Mouse (Mus musculus) heart, adult 2 months (tissue): Measurements from ENCODE around the gene Nudt6. TPM values are rescaled to one million over a fixed set of nuclear protein-coding genes. Genes with fewer than 3 reads are reported as not detected.
A peak's percentile ranks its signal among the peaks of the same experiment; 100 is the strongest.

ENCODE experiments used
- DNase-seq, 2 experiments: peaks; one replicate each; pipeline ENCODE4 v3.0.0; 2021
- H3K27ac ChIP-seq: fragments of 200-600 bp; 2 replicates; pipeline ENCODE4 v1.8.1; 2022
- H3K27me3 ChIP-seq: fragments of 200-500 bp; 2 replicates; pipeline ENCODE4 v1.6.1; 2012; ENCODE audit warnings: mild to moderate bottlenecking, low read length, inconsistent platforms, mixed read lengths; ENCODE audit not compliant: control insufficient read depth, insufficient read depth
- H3K36me3 ChIP-seq: fragments of 200-500 bp; 2 replicates; pipeline ENCODE4 v1.6.1; 2012; ENCODE audit warnings: low read length, inconsistent platforms; ENCODE audit not compliant: control insufficient read depth, insufficient read depth
- H3K4me1 ChIP-seq: fragments of 200-500 bp; 2 replicates; pipeline ENCODE4 v1.6.1; 2011; ENCODE audit warnings: low read length; ENCODE audit not compliant: control insufficient read depth, insufficient read depth
- H3K4me3 ChIP-seq: fragments of 200-600 bp; 2 replicates; pipeline ENCODE4 v1.8.1; 2022
- H3K79me2 ChIP-seq: fragments of 200-500 bp; replicated peaks from 2 replicates; pipeline ENCODE4 v1.6.1; 2012; ENCODE audit warnings: mild to moderate bottlenecking, inconsistent platforms, low read length, moderate library complexity, mixed read lengths; ENCODE audit not compliant: control insufficient read depth, insufficient read depth
- H3K9ac ChIP-seq: fragments of 200-500 bp; 2 replicates; pipeline ENCODE4 v1.6.1; 2012; ENCODE audit warnings: low read depth, mild to moderate bottlenecking, control low read depth, inconsistent platforms, low read length, mixed read lengths
- CTCF ChIP-seq: fragments of 200-600 bp; IDR thresholded peaks from 2 replicates; pipeline ENCODE4 v1.8.1; 2022; ENCODE audit warnings: antibody characterized with exemption, mild to moderate bottlenecking, moderate library complexity
- EP300 ChIP-seq: fragments of 200-500 bp; IDR thresholded peaks from 2 replicates; pipeline ENCODE4 v1.6.1; 2011; ENCODE audit warnings: low read depth, low read length, control low read depth; ENCODE audit not compliant: insufficient read depth
- POLR2A ChIP-seq: fragments of 200-500 bp; IDR thresholded peaks from 2 replicates; pipeline ENCODE4 v1.6.1; 2011; ENCODE audit warnings: mild to moderate bottlenecking, low read depth, low read length, control low read depth; ENCODE audit not compliant: insufficient read depth
- WGBS: fragments of 180-500 bp; shearing (Covaris S2); methylation state at CpG from one replicate; pipeline ENCODE4 v1.1.7; 2018; 5-methylcytosine and 5-hydroxymethylcytosine counted together
- intact Hi-C: fragments of 180-260 bp; cut with DNase I; formaldehyde crosslinking; loops from one replicate; pipeline ENCODE4 v1.15.1; 2025
- polyA plus RNA-seq: library from polyadenylated mRNA; depleted of rRNA; stranded (reverse); fragments of >200 nt; gene quantifications from 2 replicates; pipeline ENCODE4 v1.2.3, GENCODE M21; 2012
- total RNA-seq, 2 experiments: library from RNA; stranded (reverse); gene quantifications; 2 replicates each; pipeline ENCODE4 v1.2.3; 2021

The Nudt6 gene
- total and polyA plus RNA-seq, 3 experiments: 26.6 to 34.5 (median 32.1) TPM

DNA sequence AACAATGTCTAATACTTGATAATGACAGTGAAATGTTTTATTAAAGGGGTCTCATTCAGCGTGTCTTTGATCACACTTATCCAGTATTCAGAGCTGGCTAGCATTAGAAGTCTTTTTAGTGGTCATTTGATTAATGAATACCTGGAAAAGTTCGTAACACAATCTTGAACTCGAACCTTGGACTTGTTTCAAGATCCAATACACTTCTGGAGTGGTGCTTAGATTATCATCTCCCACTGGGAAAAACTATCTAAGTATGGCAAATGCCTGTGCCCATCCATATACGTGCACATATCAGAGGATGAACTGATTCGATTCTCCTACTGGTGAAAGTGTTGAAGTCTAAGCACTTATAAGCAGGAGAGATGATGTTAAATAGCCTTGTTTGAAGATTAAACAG, 1.7 kb downstream of the Nudt6 start:
- TF ChIP-seq POLR2A: no peak
- TF ChIP-seq CTCF: no peak
- TF ChIP-seq EP300: no peak
- Histone ChIP-seq H3K4me3 (peak overlapping the region; percentile 90), H3K79me2 (no peaks in the 10 kb centered on the region; the same call in 1 of the 2 replicates), H3K4me1 (peaks cover 2% of the 10 kb centered on the region), H3K9ac (no peak overlapping the region), H3K36me3 (no peaks in the 10 kb centered on the region), H3K27ac (peak overlapping the region; percentile 94), H3K27me3 (no peaks in the 10 kb centered on the region)
- WGBS: 55% methylated on average over 5 of the region's 5 CpGs
- no peak for DNase-seq
- intact Hi-C loops: loop anchor here (10.0 kb wide), 1 partner anchor 214 kb away; no protein-coding TSS in a partner anchor

DNA sequence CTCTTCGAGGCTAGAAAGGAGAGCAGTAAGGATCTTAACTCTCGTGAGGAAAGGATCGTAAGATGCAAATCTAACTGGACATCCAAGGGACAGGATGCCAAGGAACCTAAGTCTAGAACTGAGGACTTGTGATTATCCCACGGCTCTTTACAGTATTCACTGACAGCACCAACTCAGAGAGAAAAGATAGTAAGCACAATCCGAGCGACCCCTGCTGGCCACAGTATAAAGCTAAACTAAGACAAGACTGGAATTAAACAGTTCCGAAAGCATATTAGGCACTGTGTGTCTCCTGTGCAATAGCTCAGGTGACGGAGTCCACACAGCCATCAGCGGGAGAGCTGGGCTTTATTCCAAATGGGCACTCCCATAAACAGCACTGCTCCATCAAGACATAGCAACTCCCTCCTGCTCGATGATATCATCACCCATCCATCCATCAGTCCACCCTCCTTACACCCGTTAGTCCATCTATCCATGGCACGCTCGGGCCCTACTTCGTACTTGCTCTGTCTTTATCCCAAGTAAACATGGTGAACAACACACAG, 5.5 kb downstream of the Nudt6 start:
- intact Hi-C loops: loop anchor here (1.0 to 10.0 kb wide), 3 partner anchors 73 to 210 kb away; no protein-coding TSS in a partner anchor
- no peak overlapping the region for H3K9ac ChIP-seq
- H3K36me3 ChIP-seq: no peaks in the 10 kb centered on the region
- peaks cover 2% of the 10 kb centered on the region for H3K4me1 ChIP-seq
- H3K27ac ChIP-seq: no peak overlapping the region
- H3K79me2 ChIP-seq: no peaks in the 10 kb centered on the region
- TF ChIP-seq CTCF (peak; percentile 91), EP300 (no peak)
- no peaks in the 10 kb centered on the region for H3K27me3 ChIP-seq
- H3K4me3 ChIP-seq: no peak overlapping the region
- 42% methylated on average over 14 of the region's 14 CpGs for WGBS
- peak; percentile 74 to 82 for DNase-seq

DNA sequence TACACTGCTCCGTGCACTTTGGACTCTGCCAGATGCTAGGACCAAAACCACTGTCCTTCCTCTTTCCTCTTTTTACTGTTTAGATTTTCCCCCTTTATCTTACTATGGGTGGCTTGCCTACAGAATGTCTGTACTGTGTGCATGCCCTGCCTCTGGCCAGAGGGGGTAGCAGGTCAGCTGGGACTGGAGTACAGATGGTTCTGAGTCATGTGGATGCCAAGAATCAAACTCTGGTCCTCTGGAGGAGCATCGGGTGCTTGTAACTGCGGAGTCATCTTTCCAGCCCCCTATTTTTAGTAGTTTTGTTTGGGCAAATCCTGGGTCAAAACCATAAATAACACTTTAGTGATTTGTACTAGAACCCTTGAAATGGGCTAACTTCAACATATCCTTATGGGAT, 6.6 kb downstream of the Nudt6 start:
- peaks cover 2% of the 10 kb centered on the region for H3K4me1 ChIP-seq
- WGBS: 78% methylated on average over 3 of the region's 3 CpGs
- no peak overlapping the region for H3K27ac ChIP-seq
- no peak overlapping the region for H3K9ac ChIP-seq
- H3K27me3 ChIP-seq: no peaks in the 10 kb centered on the region
- H3K79me2 ChIP-seq: no peaks in the 10 kb centered on the region
- DNase-seq: no peak
- TF ChIP-seq EP300 (no peak), POLR2A (no peak), CTCF (no peak)
- H3K36me3 ChIP-seq: no peaks in the 10 kb centered on the region
- no peak overlapping the region for H3K4me3 ChIP-seq
- intact Hi-C loops: loop anchor here (10.0 kb wide), 1 partner anchor 209 kb away; no protein-coding TSS in a partner anchor

DNA sequence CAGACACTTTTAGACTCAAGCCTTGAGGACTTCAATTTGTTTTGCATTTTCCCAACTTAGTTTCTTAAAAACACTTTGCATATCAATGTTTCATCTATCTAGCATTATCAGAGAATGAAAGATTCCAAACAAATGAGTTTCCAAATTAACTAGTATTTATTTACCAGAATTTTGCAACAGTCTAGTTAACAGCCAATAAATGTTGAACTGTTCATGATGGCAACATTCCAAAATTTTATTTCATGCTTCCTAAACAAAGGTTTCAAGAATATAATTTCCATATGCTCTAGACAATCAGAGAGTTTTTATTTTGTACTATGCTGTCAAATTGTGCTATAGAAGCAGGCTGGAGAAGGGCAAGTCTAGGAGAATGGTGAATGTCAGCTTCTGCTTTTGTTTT, 12.4 kb downstream of the Nudt6 start:
- H3K27ac ChIP-seq: no peak overlapping the region
- no peaks in the 10 kb centered on the region for H3K79me2 ChIP-seq
- intact Hi-C loops: no loop called here
- H3K9ac ChIP-seq: no peak overlapping the region
- H3K4me3 ChIP-seq: no peak overlapping the region
- H3K4me1 ChIP-seq: no peaks in the 10 kb centered on the region
- H3K36me3 ChIP-seq: peaks cover 10% of the 10 kb centered on the region; the same call in 1 of the 2 replicates
- DNase-seq: no peak
- H3K27me3 ChIP-seq: no peaks in the 10 kb centered on the region
- TF ChIP-seq EP300: no peak
- TF ChIP-seq CTCF: no peak
- no peak for TF ChIP-seq POLR2A

DNA sequence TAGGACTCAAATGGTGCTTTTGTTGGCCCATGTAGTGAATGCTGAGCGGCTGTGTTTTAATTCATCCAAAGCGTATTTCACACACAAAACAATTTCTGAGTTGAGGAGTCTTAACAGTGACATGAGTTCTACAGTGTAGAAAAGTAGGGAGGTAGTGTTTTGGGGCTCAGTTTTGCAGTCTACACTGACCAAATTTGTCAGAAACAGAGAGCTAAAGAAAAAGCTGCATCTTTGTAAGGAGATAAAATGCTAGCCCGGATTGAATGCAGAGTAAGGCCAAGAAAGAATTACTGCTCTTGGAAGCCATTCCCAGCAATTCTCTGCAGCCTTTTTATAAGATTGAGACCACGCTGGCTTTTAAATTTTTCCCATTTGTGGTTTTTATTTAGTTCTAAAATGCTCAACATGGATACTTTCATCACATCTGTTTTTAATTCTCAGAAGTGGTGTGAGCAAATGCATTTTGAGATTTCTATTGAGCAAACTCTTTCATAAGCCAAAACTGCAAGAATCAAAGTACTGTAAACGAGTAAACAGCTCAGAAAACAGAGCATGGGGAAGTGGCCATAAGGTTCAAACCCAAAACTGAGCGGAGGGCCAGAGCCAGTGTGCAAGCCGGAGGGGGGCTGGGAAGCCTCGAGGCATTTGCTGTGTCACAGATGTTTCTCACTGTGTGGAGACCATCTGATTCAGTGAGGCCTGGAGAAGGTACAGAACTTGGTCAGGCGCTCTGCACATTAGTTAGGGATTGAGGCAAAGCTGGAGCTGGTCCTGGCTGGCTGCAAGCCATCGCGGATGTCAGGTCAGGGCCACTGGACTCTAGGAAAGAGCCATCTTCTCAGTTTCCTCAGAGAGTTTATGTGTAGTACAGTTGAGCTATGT, 18.0 kb downstream of the Nudt6 start:
- peaks cover 8% of the 10 kb centered on the region for H3K4me1 ChIP-seq
- TF ChIP-seq CTCF (no peak), EP300 (no peak), POLR2A (no peak)
- H3K27me3 ChIP-seq: no peaks in the 10 kb centered on the region
- no peaks in the 10 kb centered on the region for H3K79me2 ChIP-seq
- intact Hi-C loops: no loop called here
- no peak overlapping the region for H3K9ac ChIP-seq
- 66% methylated on average over 11 of the region's 11 CpGs for WGBS
- no peak overlapping the region; the same call in 1 of the 2 replicates for H3K27ac ChIP-seq
- no peak overlapping the region for H3K4me3 ChIP-seq
- H3K36me3 ChIP-seq: peaks cover 10% of the 10 kb centered on the region; the same call in 1 of the 2 replicates
- peak; percentile 67 to 69 for DNase-seq
